Mouse (Mus musculus): ENCODE measurements around the gene Cxcl5.

DNA sequence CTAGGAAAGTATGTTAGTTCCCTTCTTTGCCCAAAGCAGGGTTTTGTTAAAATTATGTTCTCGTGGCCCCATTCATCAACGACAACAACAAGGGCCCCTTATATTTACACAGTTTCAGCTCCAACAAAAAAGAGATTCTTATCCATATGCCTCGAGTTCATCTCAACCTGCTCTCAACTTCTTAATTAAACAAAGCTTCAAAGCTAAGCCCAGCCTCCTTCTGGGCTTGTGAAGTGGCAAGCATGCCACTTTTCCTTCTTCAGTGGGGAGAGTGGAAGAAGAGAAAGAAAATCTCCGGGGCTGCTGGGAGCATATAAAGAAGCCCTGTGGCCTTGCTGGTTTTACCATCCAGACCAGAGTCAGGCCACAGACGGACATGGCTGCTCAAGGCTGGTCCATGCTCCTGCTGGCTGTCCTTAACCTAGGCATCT lies 35.0 kb downstream of the Cxcl5 start, which contains the start of gene Cxcl15:
- TF ChIP-seq CTCF (IDR thresholded peaks at IDR 0.05; ENCODE audit: low read depth) (no peak), EP300 (optimal IDR thresholded peaks at IDR 0.05) (no peak)
